Comparison of ENCODE assay signal across 10 mouse cellular contexts in the genomic region with DNA sequence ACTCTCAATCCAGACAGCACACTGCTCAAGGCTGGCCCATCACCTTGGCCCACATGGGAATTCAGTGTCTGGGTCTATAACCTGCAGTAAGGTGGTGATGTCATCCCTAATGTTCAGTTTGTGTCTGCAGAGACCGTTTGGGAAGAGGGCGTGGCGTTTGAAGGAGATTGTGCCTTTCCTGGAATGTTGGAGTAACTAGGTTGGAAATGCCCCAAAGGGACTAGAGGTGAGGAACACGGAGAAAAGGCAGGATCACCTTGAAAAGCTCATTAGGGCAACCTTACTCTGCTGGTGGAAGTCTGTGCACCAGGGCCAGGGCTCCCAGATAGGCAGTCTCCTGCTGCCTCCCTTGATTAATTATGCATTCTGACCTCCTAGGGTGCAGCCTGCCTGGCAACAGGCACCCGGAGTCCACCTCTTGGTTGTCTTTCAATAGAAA.
DNase-seq lines count a peak whose midpoint lies in the region; ATAC-seq lines count a peak whose summit lies in the region.
"Had no signal": no experiment of that assay in that cellular context is flagged by ENCODE, and none has a peak within 500 bp of the region (broad histone marks: within the 10 kb centered on the region; RNA-seq: fewer than 3 reads in every experiment).

No protein-coding gene starts in this region.

- 0 out of 2 replicates have a peak overlapping the region, but pooled peaks have one; percentile 9 for H3K4me3 ChIP-seq in hindbrain, embryonic 10.5 days
- no peak overlapping the region for H3K4me3 ChIP-seq in limb, embryonic 15.5 days
- H3K4me3 ChIP-seq: liver, embryonic 13.5 days had no signal

- WGBS in hindbrain, embryonic 10.5 days = 21% methylated on average over 5 of the region's 5 CpGs
- WGBS in limb, embryonic 15.5 days = 25% methylated on average over 5 of the region's 5 CpGs

- H3K9me3 ChIP-seq in hindbrain, embryonic 10.5 days = no peaks in the 10 kb centered on the region
- H3K9me3 ChIP-seq in limb, embryonic 15.5 days = no peaks in the 10 kb centered on the region
- H3K9me3 ChIP-seq: G1E; liver, embryonic 13.5 days had no signal

- no peaks in the 10 kb centered on the region for H3K36me3 ChIP-seq in hindbrain, embryonic 10.5 days
- H3K36me3 ChIP-seq in limb, embryonic 15.5 days = no peaks in the 10 kb centered on the region
- H3K36me3 ChIP-seq: G1E; liver, embryonic 13.5 days had no signal

- H3K4me2 ChIP-seq in limb, embryonic 15.5 days = no peak overlapping the region
- H3K4me2 ChIP-seq: liver, embryonic 13.5 days had no signal

- peaks cover 51% of the 10 kb centered on the region for H3K4me1 ChIP-seq in hindbrain, embryonic 10.5 days (replicated peaks)
- H3K4me1 ChIP-seq in limb, embryonic 15.5 days = peaks cover 9% of the 10 kb centered on the region
- H3K4me1 ChIP-seq: liver, embryonic 13.5 days had no signal

- no peaks in the 10 kb centered on the region for H3K27me3 ChIP-seq in hindbrain, embryonic 10.5 days (ENCODE audit: insufficient read depth, poor library complexity, severe bottlenecking)
- no peaks in the 10 kb centered on the region for H3K27me3 ChIP-seq in limb, embryonic 15.5 days
- H3K27me3 ChIP-seq: liver, embryonic 13.5 days had no signal

- no peak overlapping the region for H3K9ac ChIP-seq in limb, embryonic 15.5 days
- H3K9ac ChIP-seq: liver, embryonic 13.5 days had no signal

- peak overlapping the region; percentile 77 for H3K27ac ChIP-seq in hindbrain, embryonic 10.5 days
- peak overlapping the region; percentile 43; the same call in 1 of the 2 replicates for H3K27ac ChIP-seq in limb, embryonic 15.5 days
- H3K27ac ChIP-seq: liver, embryonic 13.5 days had no signal

- DNase-seq in layer of hippocampus, adult 11-12 months (ENCODE audit: low spot score) = peak; percentile 38
- no peak for DNase-seq in layer of hippocampus, adult 9-11 months
- peak; percentile 19 for DNase-seq in embryo, embryonic 10 days (ENCODE audit: low spot score)
- peak; percentile 27 for DNase-seq in hindbrain, embryonic 10.5 days (ENCODE audit: low spot score)
- no peak for DNase-seq in urinary bladder, postnatal 25 days (ENCODE audit: low spot score)
- DNase-seq: liver, embryonic 13.5 days had no signal

- ATAC-seq in limb, embryonic 15.5 days (ENCODE audit: insufficient number of reproducible peaks, low FRiP score, low TSS enrichment, low read depth) = no peak
- no peak for ATAC-seq in granulocyte monocyte progenitor cell, adult 5-6 weeks (replicated peaks; ENCODE audit: poor library complexity, severe bottlenecking)
- ATAC-seq in megakaryocyte progenitor cell, adult 5-6 weeks (replicated peaks; ENCODE audit: poor library complexity) = no peak

Comparison
In these comparisons a context has a peak if more than half of its experiments do, and no peak if none do; other contexts are left out.
1. DNase-seq: peak in layer of hippocampus, adult 11-12 months (single experiment), embryo, embryonic 10 days (single experiment) and hindbrain, embryonic 10.5 days (single experiment); none in layer of hippocampus, adult 9-11 months (single experiment) and urinary bladder, postnatal 25 days (single experiment).